ENCODE assay signal across 11 mouse cellular contexts in genomic region chr7:113767546-113767945, GRCm38 (mm10). TPM values are rescaled to one million over a fixed set of nuclear protein-coding genes. Genes with fewer than 3 reads are reported as not detected.
A peak's percentile ranks its signal among the peaks of the same experiment; 100 is the strongest.
DNase-seq lines count a peak whose midpoint lies in the region; ATAC-seq and TF ChIP-seq lines count a peak whose summit lies in the region.
"Had no signal": no experiment of that assay in that cellular context is flagged by ENCODE, and none has a peak within 500 bp of the region (broad histone marks: within the 10 kb centered on the region; RNA-seq: fewer than 3 reads in every experiment).

No protein-coding gene starts in this region.

- H3K4me1 ChIP-seq in kidney, postnatal 0 days (replicated peaks; ENCODE audit: insufficient read depth, low read length): peaks cover 9% of the 10 kb centered on the region; the same call in 1 of the 2 replicates
- peaks cover 59% of the 10 kb centered on the region for H3K4me1 ChIP-seq in forebrain, embryonic 10.5 days
- peaks cover 13% of the 10 kb centered on the region; the same call in 1 of the 2 replicates for H3K4me1 ChIP-seq in heart, postnatal 0 days (ENCODE audit: control insufficient read depth, insufficient read depth)
- H3K4me1 ChIP-seq in midbrain, embryonic 16.5 days (ENCODE audit: control insufficient read depth, insufficient read depth, low read length): peaks cover 12% of the 10 kb centered on the region

- no peak for DNase-seq in kidney, postnatal 0 days (ENCODE audit: low spot score)
- DNase-seq in kidney, adult 9 months: no peak
- DNase-seq in forebrain, embryonic 10.5 days (ENCODE audit: extremely low spot score, low spot score): no peak
- DNase-seq in heart, postnatal 0 days (ENCODE audit: low spot score): no peak
- no peak for DNase-seq in frontal cortex, postnatal 10 days (ENCODE audit: low spot score in 2 of 2)
- DNase-seq in adrenal gland, adult 2 months: no peak
- DNase-seq in frontal cortex, postnatal 25 days (ENCODE audit: low spot score in 2 of 2): no peak
- DNase-seq: adrenal gland, postnatal 10 days had no signal

- H3K4me2 ChIP-seq in kidney, postnatal 0 days (ENCODE audit: low read length): peak overlapping the region; percentile 82; the same call in 1 of the 2 replicates
- peak overlapping the region; percentile 77 for H3K4me2 ChIP-seq in heart, postnatal 0 days (ENCODE audit: low read depth, low read length)
- peak overlapping the region; percentile 97 for H3K4me2 ChIP-seq in midbrain, embryonic 16.5 days (ENCODE audit: low read length)

- H3K27me3 ChIP-seq in kidney, postnatal 0 days (ENCODE audit: insufficient read depth, low read length): peaks cover 14% of the 10 kb centered on the region; the same call in 1 of the 2 replicates
- peaks cover 84% of the 10 kb centered on the region for H3K27me3 ChIP-seq in forebrain, embryonic 10.5 days (ENCODE audit: poor library complexity, severe bottlenecking)
- no peaks in the 10 kb centered on the region for H3K27me3 ChIP-seq in heart, postnatal 0 days (ENCODE audit: control insufficient read depth, insufficient read depth, low read length)
- H3K27me3 ChIP-seq in midbrain, embryonic 16.5 days (ENCODE audit: control insufficient read depth, insufficient read depth, low read depth, low read length): peaks cover 2% of the 10 kb centered on the region; the same call in 1 of the 2 replicates

- TF ChIP-seq EP300 in heart, postnatal 0 days (IDR thresholded peaks at IDR 0.05; ENCODE audit: low read depth): no peak

- no peak for ATAC-seq in kidney, postnatal 0 days (replicated peaks; ENCODE audit: low FRiP score, low read depth)
- ATAC-seq in heart, postnatal 0 days (ENCODE audit: insufficient read depth, low read depth): no peak
- no peak for ATAC-seq in midbrain, embryonic 16.5 days
- ATAC-seq: intestine, embryonic 15.5 days had no signal

- WGBS in kidney, postnatal 0 days: 28% methylated on average over 6 of the region's 6 CpGs
- 7% methylated on average over 6 of the region's 6 CpGs for WGBS in forebrain, embryonic 10.5 days
- WGBS in heart, postnatal 0 days: 29% methylated on average over 6 of the region's 6 CpGs
- WGBS in midbrain, embryonic 16.5 days: 13% methylated on average over 6 of the region's 6 CpGs

- H3K9ac ChIP-seq in kidney, postnatal 0 days (ENCODE audit: low read depth, low read length): no peak overlapping the region
- no peak overlapping the region for H3K9ac ChIP-seq in heart, postnatal 0 days (replicated peaks; ENCODE audit: low read depth, low read length)
- no peak overlapping the region; the same call in 1 of the 2 replicates for H3K9ac ChIP-seq in midbrain, embryonic 16.5 days (ENCODE audit: low read depth, low read length)
- H3K9ac ChIP-seq: intestine, embryonic 15.5 days had no signal

- H3K27ac ChIP-seq in kidney, postnatal 0 days: no peak overlapping the region
- no peak overlapping the region for H3K27ac ChIP-seq in forebrain, embryonic 10.5 days
- H3K27ac ChIP-seq in heart, postnatal 0 days (ENCODE audit: low read depth): no peak overlapping the region
- H3K27ac ChIP-seq in midbrain, embryonic 16.5 days (ENCODE audit: low read length): no peak overlapping the region
- H3K27ac ChIP-seq: intestine, embryonic 15.5 days had no signal

- H3K36me3 ChIP-seq in kidney, postnatal 0 days (ENCODE audit: insufficient read depth, low read length): no peaks in the 10 kb centered on the region
- no peaks in the 10 kb centered on the region for H3K36me3 ChIP-seq in forebrain, embryonic 10.5 days (replicated peaks)
- H3K36me3 ChIP-seq in heart, postnatal 0 days (replicated peaks; ENCODE audit: control insufficient read depth, insufficient read depth, low read length): no peaks in the 10 kb centered on the region
- no peaks in the 10 kb centered on the region for H3K36me3 ChIP-seq in midbrain, embryonic 16.5 days (ENCODE audit: control insufficient read depth, insufficient read depth, low read length)
- H3K36me3 ChIP-seq: intestine, embryonic 15.5 days had no signal

- no peaks in the 10 kb centered on the region; the same call in 1 of the 2 replicates for H3K9me3 ChIP-seq in kidney, postnatal 0 days (replicated peaks; ENCODE audit: low read length)
- peaks cover 16% of the 10 kb centered on the region; the same call in 1 of the 2 replicates for H3K9me3 ChIP-seq in forebrain, embryonic 10.5 days
- peaks cover 6% of the 10 kb centered on the region for H3K9me3 ChIP-seq in heart, postnatal 0 days (replicated peaks; ENCODE audit: control insufficient read depth, low read length)
- 0 out of 2 replicates have a peak, but pooled peaks cover 2% of the 10 kb centered on the region for H3K9me3 ChIP-seq in midbrain, embryonic 16.5 days (replicated peaks; ENCODE audit: control insufficient read depth, low read length, poor library complexity, severe bottlenecking)
- H3K9me3 ChIP-seq: intestine, embryonic 15.5 days had no signal

- H3K4me3 ChIP-seq in kidney, postnatal 0 days (replicated peaks; ENCODE audit: low read depth, low read length): no peak overlapping the region
- H3K4me3 ChIP-seq in forebrain, embryonic 10.5 days: peak overlapping the region; percentile 67; the same call in 1 of the 2 replicates
- peak overlapping the region; percentile 53 for H3K4me3 ChIP-seq in heart, postnatal 0 days (ENCODE audit: low read depth, low read length)
- H3K4me3 ChIP-seq in midbrain, embryonic 16.5 days (ENCODE audit: low read depth, low read length): peak overlapping the region; percentile 47

- TF ChIP-seq CTCF in kidney, postnatal 0 days (IDR thresholded peaks at IDR 0.05; ENCODE audit: low read depth): no peak
- no peak for TF ChIP-seq CTCF in heart, postnatal 0 days (IDR thresholded peaks at IDR 0.05; ENCODE audit: low read depth)

RNA-seq across cellular contexts. Expression of gene Spon1, which starts 1.7 kb away (rescaled TPM):
- polyA plus RNA-seq in kidney, postnatal 0 days (2015; fragmentation: Nextera tagmentation; extraction: Ambion mirVana): 12.1 and 12.5 TPM in 2 replicates
- polyA plus RNA-seq in forebrain, embryonic 10.5 days (2016; fragmentation: Nextera tagmentation; extraction: Ambion mirVana): 10.3 and 12.9 TPM in 2 replicates
- total RNA-seq in heart, postnatal 0 days (2014; rRNA removed; ENCODE audit: low replicate concordance): 19.7 and 21.6 TPM in 2 replicates
- polyA plus RNA-seq in heart, postnatal 0 days (2015; fragmentation: Nextera tagmentation; extraction: Ambion mirVana): 19.5 and 20.7 TPM in 2 replicates
- polyA plus RNA-seq in midbrain, embryonic 16.5 days (2015; fragmentation: Nextera tagmentation; extraction: Ambion mirVana): 45.2 and 47.0 TPM in 2 replicates
- 10 to 100 TPM; 10.3 to 12.2 TPM for total RNA-seq in adrenal gland, adult 2 months (2021)
- 8.4 and 10.4 TPM in 2 replicates for polyA plus RNA-seq in adrenal gland, adult 2 months (2012; rRNA removed)
- total RNA-seq: common myeloid progenitor, adult 5-6 weeks had no signal
